Mouse (Mus musculus) kidney, postnatal 10 days (tissue): ENCODE results near the gene Evx2.

Experiments
- DNase-seq: peaks from one replicate; pipeline ENCODE4 v3.0.0; 2021; ENCODE audit warnings: mixed read lengths

Gene Evx2

GRCm38 (mm10) chr2:74680561-74681398 lies 21.4 kb upstream of the Evx2 start:
- DNase-seq: peak; percentile 57

- DNase-seq: peak; percentile 50
These were observed 20.6 kb upstream of the Evx2 start for GRCm38 (mm10) chr2:74679980-74680379.

GRCm38 (mm10) chr2:74679596-74679971 lies 20.2 kb upstream of the Evx2 start:
- peak; percentile 58 for DNase-seq

- DNase-seq: peak; percentile 43
These were observed 19.7 kb upstream of the Evx2 start, which contains the start of gene Hoxd11 for GRCm38 (mm10) chr2:74678891-74679595. Hoxd11 (plus strand) TSS chr2:74679557.

- DNase-seq: no peak
These were observed 17.7 kb upstream of the Evx2 start for GRCm38 (mm10) chr2:74677106-74677505.

- DNase-seq: no peak
These were observed 17.2 kb upstream of the Evx2 start for GRCm38 (mm10) chr2:74676376-74677052.

GRCm38 (mm10) chr2:74675666-74676282 lies 16.4 kb upstream of the Evx2 start:
- peak; percentile 15 for DNase-seq

GRCm38 (mm10) chr2:74674881-74675665 lies 15.7 kb upstream of the Evx2 start, which contains the start of gene Hoxd12:
Hoxd12 (plus strand) TSS chr2:74675013.
- peak; percentile 31 for DNase-seq

GRCm38 (mm10) chr2:74673835-74674425 lies 14.6 kb upstream of the Evx2 start:
- no peak for DNase-seq

- peak; percentile 85 for DNase-seq
These were observed 13.4 kb upstream of the Evx2 start for GRCm38 (mm10) chr2:74672481-74673362.

GRCm38 (mm10) chr2:74671847-74672246 lies 12.5 kb upstream of the Evx2 start:
- DNase-seq: no peak

GRCm38 (mm10) chr2:74670632-74671188 lies 11.4 kb upstream of the Evx2 start:
- no peak for DNase-seq

- DNase-seq: no peak
These were observed 10.4 kb upstream of the Evx2 start for GRCm38 (mm10) chr2:74669650-74670235.

GRCm38 (mm10) chr2:74669230-74669578 lies 9.8 kb upstream of the Evx2 start:
- DNase-seq: no peak

- DNase-seq: peak; percentile 42
These were observed 9.2 kb upstream of the Evx2 start for GRCm38 (mm10) chr2:74668370-74669229.

GRCm38 (mm10) chr2:74667842-74668357 lies 8.5 kb upstream of the Evx2 start, which contains the start of gene Hoxd13:
Hoxd13 (plus strand) TSS chr2:74668310.
- DNase-seq: no peak

- DNase-seq: peak; percentile 26
These were observed 8.0 kb upstream of the Evx2 start for GRCm38 (mm10) chr2:74667191-74667841.

GRCm38 (mm10) chr2:74666411-74666810 lies 7.1 kb upstream of the Evx2 start:
- DNase-seq: no peak
